Mouse (Mus musculus) kidney, embryonic 15.5 days (tissue): ENCODE results near the gene Nfkb1. TPM values are rescaled to one million over a fixed set of nuclear protein-coding genes. Genes with fewer than 3 reads are reported as not detected.

Experiments
- ATAC-seq: fragments of 200-750 bp; cut with Nextera tagmentation; replicated peaks from 2 replicates; pipeline ENCODE4 v1.8.0; 2017; ENCODE audit warnings: moderate TSS enrichment; ENCODE audit not compliant: low FRiP score
- H3K27ac ChIP-seq: fragments of 300-500 bp; sonication (generic); 2 replicates; pipeline ENCODE4 v1.5.1; 2015; ENCODE audit warnings: mild to moderate bottlenecking, inconsistent platforms
- H3K27me3 ChIP-seq: fragments of 300-500 bp; sonication (generic); 2 replicates; pipeline ENCODE4 v1.6.1; 2015; ENCODE audit warnings: inconsistent platforms
- H3K36me3 ChIP-seq: fragments of 300-500 bp; sonication (generic); 2 replicates; pipeline ENCODE4 v1.6.1; 2015; ENCODE audit warnings: inconsistent platforms
- H3K4me1 ChIP-seq: fragments of 300-500 bp; sonication (generic); 2 replicates; pipeline ENCODE4 v1.6.1; 2015; ENCODE audit warnings: inconsistent platforms
- H3K4me2 ChIP-seq: fragments of 300-500 bp; sonication (generic); 2 replicates; pipeline ENCODE4 v1.6.1; 2015; ENCODE audit warnings: moderate library complexity, mild to moderate bottlenecking, inconsistent platforms
- H3K4me3 ChIP-seq: fragments of 300-500 bp; sonication (generic); replicated peaks from 2 replicates; pipeline ENCODE4 v1.5.1; 2015; ENCODE audit warnings: mild to moderate bottlenecking, inconsistent platforms
- H3K9ac ChIP-seq: fragments of 300-500 bp; sonication (generic); 2 replicates; pipeline ENCODE4 v1.6.1; 2015; ENCODE audit warnings: mild to moderate bottlenecking, inconsistent platforms
- H3K9me3 ChIP-seq: fragments of 300-500 bp; sonication (generic); replicated peaks from 2 replicates; pipeline ENCODE4 v1.6.1; 2016; ENCODE audit warnings: inconsistent platforms
- WGBS: fragments of 180-500 bp; shearing (Covaris S2); methylation state at CpG from one replicate; pipeline ENCODE4 v1.1.7; 2015; ENCODE audit warnings: mixed read lengths; 5-methylcytosine and 5-hydroxymethylcytosine counted together
- polyA plus RNA-seq: library from polyadenylated mRNA; unstranded; fragments of >200 nt; fragmentation: Nextera tagmentation; extraction: Ambion mirVana; gene quantifications from 2 replicates; pipeline ENCODE4 v1.2.1, GENCODE M21; 2015

Gene Nfkb1
- polyA plus RNA-seq, 1 experiment from 2014 or later: 18.5 TPM

GRCm38 (mm10) chr3:135635646-135636434 is 55.5 kb downstream of the Nfkb1 start:
- no peak overlapping the region for H3K4me2 ChIP-seq
- no peak overlapping the region for H3K27ac ChIP-seq
- H3K9me3 ChIP-seq: no peaks in the 10 kb centered on the region
- ATAC-seq: no peak; the same call in 1 of the 2 replicates
- no peak overlapping the region for H3K4me3 ChIP-seq
- H3K9ac ChIP-seq: no peak overlapping the region
- 70% methylated on average over 14 of the region's 14 CpGs for WGBS
- H3K27me3 ChIP-seq: no peaks in the 10 kb centered on the region
- H3K36me3 ChIP-seq: peaks cover 10% of the 10 kb centered on the region
- H3K4me1 ChIP-seq: peaks cover 10% of the 10 kb centered on the region; the same call in 1 of the 2 replicates

- WGBS: 89% methylated on average over 1 of the region's 1 CpGs
- Histone ChIP-seq H3K4me1 (peaks cover 10% of the 10 kb centered on the region; the same call in 1 of the 2 replicates), H3K4me2 (no peak overlapping the region), H3K9ac (no peak overlapping the region), H3K27me3 (no peaks in the 10 kb centered on the region), H3K9me3 (no peaks in the 10 kb centered on the region), H3K27ac (no peak overlapping the region), H3K36me3 (peaks cover 9% of the 10 kb centered on the region), H3K4me3 (no peak overlapping the region)
- ATAC-seq: no peak
Observed at GRCm38 (mm10) chr3:135635030-135635429, 56.3 kb downstream of the Nfkb1 start.

GRCm38 (mm10) chr3:135634275-135634674 is 57.1 kb downstream of the Nfkb1 start:
- peaks cover 11% of the 10 kb centered on the region; the same call in 1 of the 2 replicates for H3K4me1 ChIP-seq
- WGBS: 86% methylated on average over 3 of the region's 3 CpGs
- H3K4me3 ChIP-seq: no peak overlapping the region
- no peaks in the 10 kb centered on the region for H3K27me3 ChIP-seq
- H3K36me3 ChIP-seq: peaks cover 4% of the 10 kb centered on the region; the same call in 1 of the 2 replicates
- ATAC-seq: no peak
- no peak overlapping the region for H3K4me2 ChIP-seq
- no peaks in the 10 kb centered on the region for H3K9me3 ChIP-seq
- no peak overlapping the region for H3K9ac ChIP-seq
- H3K27ac ChIP-seq: no peak overlapping the region

- H3K9ac ChIP-seq: no peak overlapping the region
- ATAC-seq: no peak
Observed at GRCm38 (mm10) chr3:135631856-135632255, 59.5 kb downstream of the Nfkb1 start.

GRCm38 (mm10) chr3:135631096-135631457 is 60.3 kb downstream of the Nfkb1 start:
- Histone ChIP-seq H3K4me1 (peaks cover 18% of the 10 kb centered on the region), H3K4me3 (no peak overlapping the region), H3K9me3 (no peaks in the 10 kb centered on the region), H3K27ac (no peak overlapping the region), H3K4me2 (no peak overlapping the region), H3K27me3 (no peaks in the 10 kb centered on the region), H3K9ac (no peak overlapping the region), H3K36me3 (peaks cover 13% of the 10 kb centered on the region; the same call in 1 of the 2 replicates)
- WGBS: 67% methylated on average over 10 of the region's 10 CpGs
- ATAC-seq: no peak

More at GRCm38 (mm10) chr3:135631856-135632255, 59.5 kb downstream of the Nfkb1 start:
- Histone ChIP-seq H3K27me3 (no peaks in the 10 kb centered on the region), H3K9me3 (no peaks in the 10 kb centered on the region), H3K4me3 (no peak overlapping the region), H3K36me3 (peaks cover 8% of the 10 kb centered on the region; the same call in 1 of the 2 replicates), H3K4me1 (peaks cover 24% of the 10 kb centered on the region), H3K27ac (no peak overlapping the region), H3K4me2 (no peak overlapping the region)
- 42% methylated on average over 4 of the region's 4 CpGs for WGBS

GRCm38 (mm10) chr3:135630430-135631095 is 60.8 kb downstream of the Nfkb1 start:
- Histone ChIP-seq H3K4me3 (no peak overlapping the region), H3K36me3 (peaks cover 16% of the 10 kb centered on the region; the same call in 1 of the 2 replicates), H3K9ac (no peak overlapping the region), H3K27ac (no peak overlapping the region), H3K4me2 (no peak overlapping the region), H3K9me3 (no peaks in the 10 kb centered on the region), H3K27me3 (no peaks in the 10 kb centered on the region), H3K4me1 (peaks cover 18% of the 10 kb centered on the region)
- WGBS: 78% methylated on average over 21 of the region's 21 CpGs
- ATAC-seq: no peak

- no peak for ATAC-seq
- no peak overlapping the region for H3K4me2 ChIP-seq
- no peak overlapping the region for H3K4me3 ChIP-seq
- H3K9me3 ChIP-seq: no peaks in the 10 kb centered on the region
- WGBS: 92% methylated on average over 4 of the region's 4 CpGs
- H3K27ac ChIP-seq: no peak overlapping the region
- no peak overlapping the region for H3K9ac ChIP-seq
- peaks cover 23% of the 10 kb centered on the region for H3K36me3 ChIP-seq
- H3K4me1 ChIP-seq: peaks cover 18% of the 10 kb centered on the region
- H3K27me3 ChIP-seq: no peaks in the 10 kb centered on the region
Observed at GRCm38 (mm10) chr3:135629830-135630355, 61.5 kb downstream of the Nfkb1 start.

- 40% methylated on average over 9 of the region's 9 CpGs for WGBS
- H3K27ac ChIP-seq: peak overlapping the region; percentile 61
Observed at GRCm38 (mm10) chr3:135628706-135629169, 62.6 kb downstream of the Nfkb1 start.

GRCm38 (mm10) chr3:135628000-135628705 is 63.2 kb downstream of the Nfkb1 start:
- 78% methylated on average over 9 of the region's 9 CpGs for WGBS
- Histone ChIP-seq H3K9me3 (no peaks in the 10 kb centered on the region), H3K27me3 (no peaks in the 10 kb centered on the region), H3K27ac (peak overlapping the region; percentile 61), H3K4me3 (no peak overlapping the region), H3K9ac (no peak overlapping the region), H3K4me2 (no peak overlapping the region), H3K4me1 (peaks cover 18% of the 10 kb centered on the region), H3K36me3 (peaks cover 35% of the 10 kb centered on the region)
- no peak for ATAC-seq

More at GRCm38 (mm10) chr3:135628706-135629169, 62.6 kb downstream of the Nfkb1 start:
- Histone ChIP-seq H3K4me1 (peaks cover 18% of the 10 kb centered on the region), H3K9me3 (no peaks in the 10 kb centered on the region), H3K27me3 (no peaks in the 10 kb centered on the region), H3K4me2 (no peak overlapping the region), H3K9ac (no peak overlapping the region), H3K4me3 (no peak overlapping the region), H3K36me3 (peaks cover 34% of the 10 kb centered on the region)
- peak; percentile 79 for ATAC-seq

GRCm38 (mm10) chr3:135625290-135625689 is 66.1 kb downstream of the Nfkb1 start:
- Histone ChIP-seq H3K27me3 (no peaks in the 10 kb centered on the region), H3K4me2 (no peak overlapping the region), H3K36me3 (peaks cover 38% of the 10 kb centered on the region), H3K4me3 (no peak overlapping the region), H3K4me1 (peaks cover 13% of the 10 kb centered on the region), H3K27ac (no peak overlapping the region), H3K9me3 (no peaks in the 10 kb centered on the region), H3K9ac (no peak overlapping the region)
- ATAC-seq: no peak
- WGBS: 94% methylated on average over 2 of the region's 2 CpGs

GRCm38 (mm10) chr3:135616730-135617129 is 74.6 kb downstream of the Nfkb1 start:
- H3K4me3 ChIP-seq: no peak overlapping the region
- H3K9ac ChIP-seq: no peak overlapping the region
- 83% methylated on average over 7 of the region's 7 CpGs for WGBS
- no peak for ATAC-seq
- H3K27ac ChIP-seq: no peak overlapping the region
- H3K27me3 ChIP-seq: no peaks in the 10 kb centered on the region
- no peaks in the 10 kb centered on the region for H3K9me3 ChIP-seq
- H3K4me1 ChIP-seq: no peaks in the 10 kb centered on the region
- no peak overlapping the region for H3K4me2 ChIP-seq
- H3K36me3 ChIP-seq: peaks cover 73% of the 10 kb centered on the region
